ENCODE assay signal across 9 mouse cellular contexts in the genomic region with DNA sequence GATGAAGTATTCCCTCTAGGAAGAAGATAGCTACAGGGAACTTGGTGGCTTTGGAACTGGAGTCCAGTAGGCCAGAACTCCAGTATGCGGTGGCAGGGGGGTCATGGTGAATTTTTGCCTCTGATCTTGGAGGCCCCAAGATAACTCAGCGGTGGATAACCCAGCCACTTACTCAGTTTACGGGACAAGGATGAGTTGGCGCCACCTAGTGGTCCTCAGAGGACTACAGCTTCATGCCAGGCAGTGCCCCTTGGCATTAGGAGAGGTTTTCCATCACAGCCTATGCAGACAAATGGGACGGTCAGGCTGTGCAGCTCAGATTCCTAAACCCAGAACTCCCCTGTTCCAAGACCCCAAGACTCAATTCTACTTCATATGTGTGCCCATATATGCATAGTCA. TPM values are rescaled to one million over a fixed set of nuclear protein-coding genes. Genes with fewer than 3 reads are reported as not detected.
DNase-seq lines count a peak whose midpoint lies in the region; ATAC-seq lines count a peak whose summit lies in the region.
"Had no signal": no experiment of that assay in that cellular context is flagged by ENCODE, and none has a peak within 500 bp of the region (broad histone marks: within the 10 kb centered on the region; RNA-seq: fewer than 3 reads in every experiment).

No protein-coding gene starts in this region.

- no peak for ATAC-seq in embryonic facial prominence, embryonic 14.5 days (ENCODE audit: low read depth)
- peak; percentile 28; the same call in 1 of the 2 replicates for ATAC-seq in neural tube, embryonic 13.5 days (ENCODE audit: low read depth)

- H3K4me2 ChIP-seq in embryonic facial prominence, embryonic 14.5 days (ENCODE audit: low read depth, low read length) = no peak overlapping the region
- no peak overlapping the region for H3K4me2 ChIP-seq in neural tube, embryonic 13.5 days

- H3K4me3 ChIP-seq in embryonic facial prominence, embryonic 14.5 days (ENCODE audit: low read depth, low read length) = no peak overlapping the region
- H3K4me3 ChIP-seq in neural tube, embryonic 13.5 days = no peak overlapping the region
- H3K4me3 ChIP-seq: megakaryocyte, embryonic 14.5 days had no signal

- no peaks in the 10 kb centered on the region for H3K27me3 ChIP-seq in embryonic facial prominence, embryonic 14.5 days (replicated peaks; ENCODE audit: control insufficient read depth, insufficient read depth, low read length)
- H3K27me3 ChIP-seq in neural tube, embryonic 13.5 days = no peaks in the 10 kb centered on the region
- H3K27me3 ChIP-seq: megakaryocyte, embryonic 14.5 days had no signal

- H3K4me1 ChIP-seq in embryonic facial prominence, embryonic 14.5 days (ENCODE audit: control insufficient read depth, insufficient read depth, low read length) = 0 out of 2 replicates have a peak, but pooled peaks cover 3% of the 10 kb centered on the region
- H3K4me1 ChIP-seq in neural tube, embryonic 13.5 days (replicated peaks) = peaks cover 46% of the 10 kb centered on the region

- H3K9ac ChIP-seq in embryonic facial prominence, embryonic 14.5 days (ENCODE audit: low read depth, low read length) = no peak overlapping the region
- H3K9ac ChIP-seq in neural tube, embryonic 13.5 days = no peak overlapping the region

- WGBS in embryonic facial prominence, embryonic 14.5 days = 21% methylated on average over 5 of the region's 5 CpGs
- WGBS in neural tube, embryonic 13.5 days = 21% methylated on average over 5 of the region's 5 CpGs

- intact Hi-C loops in heart, postnatal 36 days (cut with DNase I) = loop anchor here (2.0 kb wide), 1 partner anchor 185 kb away; no protein-coding TSS in a partner anchor
- intact Hi-C loops in left cerebral cortex, postnatal 4 days (cut with DNase I) = no loop called here

- no peaks in the 10 kb centered on the region for H3K9me3 ChIP-seq in embryonic facial prominence, embryonic 14.5 days (ENCODE audit: control insufficient read depth, low read length)
- H3K9me3 ChIP-seq in neural tube, embryonic 13.5 days = no peaks in the 10 kb centered on the region
- H3K9me3 ChIP-seq: megakaryocyte, embryonic 14.5 days had no signal

- H3K27ac ChIP-seq in embryonic facial prominence, embryonic 14.5 days (replicated peaks; ENCODE audit: low read depth, low read length) = no peak overlapping the region
- no peak overlapping the region for H3K27ac ChIP-seq in neural tube, embryonic 13.5 days (replicated peaks)

- DNase-seq in ovary, postnatal 36 days (ENCODE audit: low spot score) = peak; percentile 67
- DNase-seq in ovary, postnatal 14 days (ENCODE audit: low spot score) = no peak
- peak; percentile 74 for DNase-seq in adrenal gland, postnatal 25 days
- peak; percentile 84 for DNase-seq in embryonic facial prominence, embryonic 14.5 days (ENCODE audit: low spot score)
- DNase-seq in heart, postnatal 36 days = peak; percentile 80 to 83
- peak; percentile 85 for DNase-seq in left cerebral cortex, postnatal 4 days
- peak; percentile 49 to 76 for DNase-seq in thymus, postnatal 10 days (ENCODE audit: low spot score in 2 of 2)

- peaks cover 68% of the 10 kb centered on the region for H3K36me3 ChIP-seq in embryonic facial prominence, embryonic 14.5 days (ENCODE audit: control insufficient read depth, insufficient read depth, low read length)
- H3K36me3 ChIP-seq in neural tube, embryonic 13.5 days = peaks cover 68% of the 10 kb centered on the region

RNA-seq across cellular contexts. Expression of gene Git1, which starts 8.0 kb away (rescaled TPM):
- 53.8 and 55.9 TPM in 2 replicates for total RNA-seq in adrenal gland, postnatal 25 days (2021)
- polyA plus RNA-seq in embryonic facial prominence, embryonic 14.5 days (2014; fragmentation: Nextera tagmentation; extraction: Ambion mirVana) = 15.1 and 16.7 TPM in 2 replicates
- total RNA-seq in heart, postnatal 36 days (2021) = 10 to 100 TPM; 55.2 to 57.1 TPM
- total RNA-seq in left cerebral cortex, postnatal 4 days (2021) = 100 to 1,000 TPM; 150 to 151 TPM
- polyA plus RNA-seq in neural tube, embryonic 13.5 days (2015; fragmentation: Nextera tagmentation; extraction: Ambion mirVana) = 11.5 and 14.1 TPM in 2 replicates

RNA-seq across cellular contexts. Expression of gene Ankrd13b, which starts 11.9 kb away (rescaled TPM):
- total RNA-seq in adrenal gland, postnatal 25 days (2021) = 7.7 and 8.7 TPM in 2 replicates
- 11.4 and 11.6 TPM in 2 replicates for polyA plus RNA-seq in embryonic facial prominence, embryonic 14.5 days (2014; fragmentation: Nextera tagmentation; extraction: Ambion mirVana)
- 10 to 100 TPM in 1 of 2 experiments, 1 to 10 TPM in 1; 9.8 to 10.4 TPM for total RNA-seq in heart, postnatal 36 days (2021)
- 100 to 1,000 TPM; 216 to 217 TPM for total RNA-seq in left cerebral cortex, postnatal 4 days (2021)
- polyA plus RNA-seq in neural tube, embryonic 13.5 days (2015; fragmentation: Nextera tagmentation; extraction: Ambion mirVana) = 33.7 and 37.9 TPM in 2 replicates

RNA-seq across cellular contexts. Expression of gene Abhd15, which starts 13.5 kb away (rescaled TPM):
- 15.1 and 19.4 TPM in 2 replicates for total RNA-seq in adrenal gland, postnatal 25 days (2021)
- 2.3 and 3.3 TPM in 2 replicates for polyA plus RNA-seq in embryonic facial prominence, embryonic 14.5 days (2014; fragmentation: Nextera tagmentation; extraction: Ambion mirVana)
- 1 to 10 TPM; 2.3 to 3.1 TPM for total RNA-seq in heart, postnatal 36 days (2021)
- under 1 TPM; 0.50 to 0.54 TPM for total RNA-seq in left cerebral cortex, postnatal 4 days (2021)
- polyA plus RNA-seq in neural tube, embryonic 13.5 days (2015; fragmentation: Nextera tagmentation; extraction: Ambion mirVana) = 2.6 and 2.9 TPM in 2 replicates

RNA-seq across cellular contexts. Expression of gene Trp53i13, which starts 14.4 kb away (rescaled TPM):
- 7.5 and 10.2 TPM in 2 replicates for total RNA-seq in adrenal gland, postnatal 25 days (2021)
- 51.2 and 52.3 TPM in 2 replicates for polyA plus RNA-seq in embryonic facial prominence, embryonic 14.5 days (2014; fragmentation: Nextera tagmentation; extraction: Ambion mirVana)
- 1 to 10 TPM; 8.3 to 8.7 TPM for total RNA-seq in heart, postnatal 36 days (2021)
- total RNA-seq in left cerebral cortex, postnatal 4 days (2021) = 1 to 10 TPM; 5.8 TPM
- polyA plus RNA-seq in neural tube, embryonic 13.5 days (2015; fragmentation: Nextera tagmentation; extraction: Ambion mirVana) = 18.0 and 18.3 TPM in 2 replicates

RNA-seq across cellular contexts. Expression of gene Gm10392, which starts 17.6 kb away (rescaled TPM):
- not detected in 2 replicates for total RNA-seq in adrenal gland, postnatal 25 days (2021)
- polyA plus RNA-seq in embryonic facial prominence, embryonic 14.5 days (2014; fragmentation: Nextera tagmentation; extraction: Ambion mirVana) = not detected in 2 replicates
- total RNA-seq in heart, postnatal 36 days (2021) = not detected
- not detected for total RNA-seq in left cerebral cortex, postnatal 4 days (2021)
- 0.15 TPM in 1 of 2 replicates, not detected in the other for polyA plus RNA-seq in neural tube, embryonic 13.5 days (2015; fragmentation: Nextera tagmentation; extraction: Ambion mirVana)

Comparison
In these comparisons a context has a peak if more than half of its experiments do, and no peak if none do; other contexts are left out.
1. RNA of gene Ankrd13b, which starts 11.9 kb away (total RNA-seq): 216 to 217 TPM in left cerebral cortex, postnatal 4 days; 9.8 to 10.4 TPM in heart, postnatal 36 days and 7.7 to 8.7 TPM in adrenal gland, postnatal 25 days; every median in the first group is over 10 times any median in the second.